ENCODE assay signal across 9 mouse cellular contexts in the genomic region with DNA sequence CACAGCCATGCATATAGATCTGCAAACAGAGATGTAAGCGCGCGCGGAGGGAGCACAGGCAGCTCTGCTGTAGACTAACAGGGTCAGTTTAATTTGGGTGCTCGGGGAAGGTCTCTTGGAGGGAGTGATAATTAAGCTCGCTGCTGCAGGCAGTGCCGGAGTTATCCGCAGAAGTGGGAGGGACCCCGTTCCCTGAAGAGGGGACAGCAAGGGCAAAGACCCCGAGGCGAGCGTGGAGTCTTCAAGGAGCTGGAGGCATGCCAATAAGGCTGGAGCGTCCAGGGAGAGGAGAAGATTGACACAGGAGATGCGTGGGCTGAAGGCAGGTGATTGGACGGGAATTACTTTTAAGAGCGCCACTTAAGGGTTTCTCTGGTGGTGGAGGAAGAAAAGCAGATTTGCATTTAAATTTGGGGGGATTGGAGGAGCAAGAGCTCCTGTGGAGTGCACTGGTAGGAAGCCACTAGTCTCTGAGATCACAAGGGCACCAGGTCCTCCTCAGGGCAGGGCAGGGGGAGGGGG. TPM values are rescaled to one million over a fixed set of nuclear protein-coding genes. Genes with fewer than 3 reads are reported as not detected.
DNase-seq lines count a peak whose midpoint lies in the region; ATAC-seq lines count a peak whose summit lies in the region.
"Had no signal": no experiment of that assay in that cellular context is flagged by ENCODE, and none has a peak within 500 bp of the region (broad histone marks: within the 10 kb centered on the region; RNA-seq: fewer than 3 reads in every experiment).

No protein-coding gene starts in this region.

- peak; percentile 32 for ATAC-seq in frontal cortex, adult (ENCODE audit: low TSS enrichment)
- no peak for ATAC-seq in intestine, embryonic 16.5 days
- no peak for ATAC-seq in stomach, embryonic 16.5 days (ENCODE audit: insufficient read depth, low FRiP score)

- no peak for DNase-seq in frontal cortex, postnatal 14 days (ENCODE audit: low spot score in 2 of 2)
- DNase-seq in testis, postnatal 10 days (ENCODE audit: low spot score): peak; percentile 64
- no peak for DNase-seq in testis, postnatal 14 days (ENCODE audit: low spot score)
- no peak for DNase-seq in urinary bladder, postnatal 25 days (ENCODE audit: low spot score)
- DNase-seq in kidney, postnatal 10 days: no peak

- H3K9ac ChIP-seq in intestine, embryonic 16.5 days (ENCODE audit: low read depth, low read length): no peak overlapping the region
- H3K9ac ChIP-seq in stomach, embryonic 16.5 days (ENCODE audit: low read length): 0 out of 2 replicates have a peak overlapping the region, but pooled peaks have one; percentile 16

- H3K36me3 ChIP-seq in intestine, embryonic 16.5 days (ENCODE audit: control insufficient read depth, insufficient read depth, low read length): no peaks in the 10 kb centered on the region
- H3K36me3 ChIP-seq in stomach, embryonic 16.5 days (ENCODE audit: control insufficient read depth, insufficient read depth, low read length): no peaks in the 10 kb centered on the region

- no peaks in the 10 kb centered on the region for H3K4me1 ChIP-seq in intestine, embryonic 16.5 days (ENCODE audit: control insufficient read depth, insufficient read depth, low read length)
- peaks cover 4% of the 10 kb centered on the region; the same call in 1 of the 2 replicates for H3K4me1 ChIP-seq in stomach, embryonic 16.5 days (ENCODE audit: control insufficient read depth, insufficient read depth, low read length)

- no peak overlapping the region for H3K4me3 ChIP-seq in intestine, embryonic 16.5 days (ENCODE audit: low read length)
- peak overlapping the region; percentile 16 for H3K4me3 ChIP-seq in stomach, embryonic 16.5 days (replicated peaks; ENCODE audit: low read length)

- no peak overlapping the region for H3K27ac ChIP-seq in intestine, embryonic 16.5 days (ENCODE audit: low read length)
- H3K27ac ChIP-seq in stomach, embryonic 16.5 days (ENCODE audit: low read length): no peak overlapping the region

- 3% methylated on average over 16 of the region's 16 CpGs for WGBS in intestine, embryonic 16.5 days
- WGBS in stomach, embryonic 16.5 days: 2% methylated on average over 16 of the region's 16 CpGs

- H3K27me3 ChIP-seq in intestine, embryonic 16.5 days (replicated peaks; ENCODE audit: control insufficient read depth, insufficient read depth, low read length): 0 out of 2 replicates have a peak, but pooled peaks cover 3% of the 10 kb centered on the region
- 0 out of 2 replicates have a peak, but pooled peaks cover 5% of the 10 kb centered on the region for H3K27me3 ChIP-seq in stomach, embryonic 16.5 days (ENCODE audit: control insufficient read depth, insufficient read depth, low read length)

- 0 out of 2 replicates have a peak overlapping the region, but pooled peaks have one; percentile 19 for H3K4me2 ChIP-seq in intestine, embryonic 16.5 days (ENCODE audit: low read depth, low read length)
- peak overlapping the region; percentile 39 for H3K4me2 ChIP-seq in stomach, embryonic 16.5 days (ENCODE audit: low read depth, low read length)

- no peaks in the 10 kb centered on the region for H3K9me3 ChIP-seq in intestine, embryonic 16.5 days (ENCODE audit: control insufficient read depth, low read length)
- H3K9me3 ChIP-seq in stomach, embryonic 16.5 days (replicated peaks; ENCODE audit: control insufficient read depth, low read length): no peaks in the 10 kb centered on the region

RNA-seq across cellular contexts. Expression of a gene that starts 43.1 kb away (rescaled TPM):
- not detected in 2 replicates for polyA plus RNA-seq in intestine, embryonic 16.5 days (2015; fragmentation: Nextera tagmentation; extraction: Ambion mirVana)
- polyA plus RNA-seq in stomach, embryonic 16.5 days (2015; fragmentation: Nextera tagmentation; extraction: Ambion mirVana): not detected in 2 replicates
- polyA plus RNA-seq: liver, embryonic 16.5 days had no signal
